Mouse (Mus musculus) lung, postnatal 14 days (tissue): Measurements from ENCODE around the gene Tead4.
A peak's percentile ranks its signal among the peaks of the same experiment; 100 is the strongest.

ENCODE experiments used
- DNase-seq: peaks from one replicate; pipeline ENCODE4 v3.0.0; 2021

The Tead4 gene

DNA sequence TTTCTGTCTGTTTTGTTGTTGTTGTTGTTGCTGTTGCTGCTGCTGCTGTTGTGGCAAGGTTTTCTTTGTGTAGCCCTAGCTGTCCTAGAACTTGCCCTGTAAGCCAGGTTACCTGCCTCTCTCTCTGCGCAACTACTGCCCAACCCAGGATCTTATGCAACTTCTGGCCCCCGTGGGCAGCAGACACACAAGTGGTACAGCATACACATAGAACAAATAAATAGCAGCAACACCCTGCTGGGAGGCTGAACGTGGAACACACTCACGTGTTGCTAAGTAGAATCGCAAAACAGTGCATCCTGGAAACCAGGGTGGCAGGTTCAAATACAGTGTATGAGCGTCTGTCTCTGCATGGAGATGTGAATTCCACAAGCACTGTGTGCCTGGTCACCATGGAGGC lies 11.9 kb downstream of the Tead4 start:
- no peak for DNase-seq

DNA sequence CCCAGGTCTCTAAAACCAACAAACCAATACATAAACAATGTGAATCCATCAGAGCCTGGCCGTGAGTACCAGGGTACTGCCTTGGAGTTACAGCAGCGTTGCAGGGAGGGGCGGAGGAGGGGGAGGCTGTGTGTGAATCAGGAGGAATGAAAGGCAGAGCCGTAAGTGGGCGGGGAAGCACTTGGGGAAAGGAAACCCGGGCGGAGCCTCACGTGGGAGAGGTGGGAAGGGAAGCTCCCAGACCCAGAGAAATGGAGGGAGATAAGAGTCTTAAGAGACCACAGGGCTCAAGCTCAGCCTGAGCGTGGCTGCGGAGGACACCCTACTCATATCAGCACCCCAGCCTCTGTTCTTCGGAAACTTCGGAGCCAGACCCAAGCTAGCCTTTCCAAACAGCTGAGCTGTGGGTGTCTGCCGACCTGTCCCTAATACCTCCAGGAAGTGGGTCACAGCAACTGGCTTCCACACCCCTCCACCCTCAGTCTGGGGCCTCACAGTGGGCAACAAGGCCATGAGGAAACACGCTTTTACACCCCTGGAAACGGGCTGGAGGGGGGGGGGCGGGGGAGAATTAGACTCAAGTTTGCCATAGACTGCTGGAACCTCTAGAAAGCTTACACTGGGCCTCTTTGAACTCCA lies 14.7 kb downstream of the Tead4 start:
- DNase-seq, result peak; percentile 75

DNA sequence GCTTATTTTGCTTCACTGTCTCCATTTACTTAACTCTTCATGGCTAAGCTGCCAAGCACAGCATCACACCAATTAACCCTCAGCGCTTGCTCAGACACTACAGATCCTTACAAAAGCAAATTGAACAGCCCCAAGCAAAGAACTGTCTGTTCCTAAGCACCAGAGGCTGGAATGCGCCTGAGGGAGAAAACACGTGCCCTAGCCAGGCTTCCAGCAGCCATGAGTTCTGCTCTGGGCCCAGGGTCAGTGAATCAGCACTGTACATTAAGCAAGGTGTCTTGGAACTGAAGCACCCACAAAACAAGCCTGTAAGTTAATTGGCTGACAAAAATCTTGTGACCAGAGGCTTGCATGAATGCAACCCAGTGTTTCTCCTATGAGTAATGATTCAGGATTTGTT lies 18.5 kb downstream of the Tead4 start:
- no peak for DNase-seq

DNA sequence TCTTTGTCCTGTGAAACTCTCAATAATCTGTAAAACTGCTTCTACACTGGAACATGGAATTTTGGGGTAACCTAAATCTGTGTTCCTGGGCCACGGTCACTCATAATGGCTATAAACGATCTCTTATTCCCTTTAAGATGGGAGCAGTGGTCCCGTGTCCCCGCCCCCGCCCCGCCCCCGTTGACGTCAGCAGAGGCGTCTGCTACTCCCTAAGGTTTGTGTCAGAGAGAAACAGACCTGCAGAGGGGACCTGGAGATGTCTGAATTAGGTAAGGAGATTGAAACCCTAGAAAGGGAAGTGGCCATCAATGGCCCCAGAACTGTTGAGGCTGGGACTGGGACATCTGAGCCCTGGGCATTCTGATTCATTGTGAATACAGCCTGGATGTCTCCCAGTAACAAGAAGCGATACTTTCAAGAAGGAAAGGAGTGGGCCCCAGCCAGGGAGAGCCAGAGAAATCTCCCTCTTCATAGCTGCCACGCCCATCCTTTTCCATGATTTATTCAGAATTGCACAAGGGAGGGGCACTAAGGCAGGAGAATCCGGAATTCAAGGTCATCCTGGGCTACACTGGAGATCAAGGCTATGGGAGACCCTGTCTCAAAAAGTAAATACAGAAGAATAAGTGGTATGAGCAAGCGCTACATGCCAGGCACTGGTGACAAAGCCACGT lies 20.0 kb downstream of the Tead4 start:
- no peak for DNase-seq

DNA sequence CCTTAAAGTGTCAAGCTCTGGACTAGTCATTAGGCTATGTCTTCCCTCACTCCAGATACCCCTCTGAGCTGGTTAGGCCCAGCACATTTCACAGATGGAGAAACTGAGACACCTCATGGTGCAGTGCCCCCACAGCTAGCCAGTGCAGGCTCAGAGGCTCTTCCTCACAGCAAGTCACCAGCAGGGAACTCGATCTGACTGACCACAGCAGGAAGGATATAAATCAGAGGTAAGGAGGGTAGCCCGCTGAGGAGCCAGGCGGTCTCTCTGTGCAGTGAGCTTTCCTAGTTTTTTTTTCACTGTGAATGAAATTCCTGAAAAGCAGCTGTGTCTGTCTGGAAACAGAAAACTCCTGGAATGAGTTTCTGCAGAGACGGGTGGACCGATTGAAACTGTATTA lies 21.0 kb downstream of the Tead4 start:
- no peak for DNase-seq

DNA sequence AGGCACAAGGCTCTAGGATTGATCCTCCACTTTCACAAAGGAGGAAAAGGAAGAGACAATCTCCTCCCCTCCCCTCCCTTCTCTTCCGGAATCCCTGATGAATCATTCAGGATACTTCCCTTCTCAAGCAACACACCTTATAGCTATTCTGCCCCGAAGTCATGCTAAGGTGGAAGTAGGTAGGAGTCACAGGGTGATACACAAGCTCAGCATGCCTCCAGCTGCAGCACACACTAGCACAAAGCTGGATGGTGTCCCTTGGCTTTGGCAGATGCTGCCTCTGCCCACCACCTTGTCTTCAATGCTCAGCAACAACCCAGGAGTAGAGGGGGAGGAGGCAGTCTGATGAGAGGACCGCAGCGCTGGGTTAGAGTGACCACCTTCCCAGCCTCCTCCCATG lies 21.5 kb downstream of the Tead4 start:
- no peak for DNase-seq

DNA sequence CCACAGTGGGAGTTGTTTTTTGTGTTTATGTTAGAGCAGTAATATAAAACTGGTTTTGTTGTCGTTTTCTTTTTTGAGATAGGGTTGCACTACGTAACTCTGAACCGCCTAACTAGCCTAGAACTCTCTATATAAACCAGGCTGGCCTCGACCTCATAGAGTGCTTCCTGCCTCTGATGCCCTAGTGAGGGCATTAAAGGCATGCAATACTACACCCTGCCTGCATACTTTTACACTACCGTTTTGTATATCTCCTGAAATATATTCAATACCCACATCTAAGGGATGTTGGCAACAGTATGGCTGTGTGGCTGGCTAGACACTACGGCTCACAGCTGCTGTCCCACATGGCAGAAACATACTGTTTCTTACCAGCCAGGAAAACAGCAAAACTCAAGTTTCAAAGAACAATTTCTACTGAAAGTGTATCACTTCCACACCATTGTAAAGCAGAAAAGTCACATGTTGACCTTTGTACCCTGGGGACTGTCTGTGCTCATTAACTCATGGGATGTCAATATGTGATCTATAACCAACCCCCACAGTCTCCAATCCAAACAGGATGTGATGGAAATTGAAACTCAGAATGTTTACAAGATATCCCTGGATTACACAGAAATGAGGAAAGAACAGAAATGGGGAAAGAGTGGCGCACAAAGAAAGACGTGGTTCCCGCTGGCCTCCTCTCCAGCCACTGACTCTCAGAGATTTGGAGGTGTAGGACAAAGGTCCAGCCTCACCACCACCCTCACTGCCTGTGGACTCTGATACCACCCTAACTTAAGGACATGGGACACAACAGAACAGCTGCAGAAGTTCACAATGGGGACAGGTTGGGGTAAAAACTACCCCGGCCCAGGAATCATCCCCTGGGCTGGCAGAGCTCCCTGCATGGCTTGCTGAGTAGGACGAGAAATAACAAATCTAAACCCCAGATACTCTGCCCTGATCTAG lies 23.2 kb downstream of the Tead4 start:
- DNase-seq, result no peak

DNA sequence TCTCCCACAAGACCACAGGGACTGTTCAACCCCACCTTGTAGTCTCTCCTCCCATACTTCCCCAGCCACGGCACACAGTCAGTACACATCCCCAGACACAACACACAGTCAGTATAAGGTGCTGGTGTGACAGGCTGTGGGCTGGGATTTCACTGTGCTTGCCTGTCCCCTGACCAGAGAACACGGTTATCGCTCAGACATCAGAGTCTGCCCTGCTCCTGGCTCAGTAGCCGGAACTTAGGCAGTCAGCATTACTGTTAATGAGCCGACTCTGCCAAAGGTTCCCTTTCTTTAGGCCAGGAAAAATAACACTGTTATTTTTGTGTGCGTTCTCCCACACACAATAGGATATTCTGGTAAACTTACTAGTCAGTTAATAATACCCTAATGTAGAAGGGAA lies 24.3 kb downstream of the Tead4 start:
- no peak for DNase-seq

DNA sequence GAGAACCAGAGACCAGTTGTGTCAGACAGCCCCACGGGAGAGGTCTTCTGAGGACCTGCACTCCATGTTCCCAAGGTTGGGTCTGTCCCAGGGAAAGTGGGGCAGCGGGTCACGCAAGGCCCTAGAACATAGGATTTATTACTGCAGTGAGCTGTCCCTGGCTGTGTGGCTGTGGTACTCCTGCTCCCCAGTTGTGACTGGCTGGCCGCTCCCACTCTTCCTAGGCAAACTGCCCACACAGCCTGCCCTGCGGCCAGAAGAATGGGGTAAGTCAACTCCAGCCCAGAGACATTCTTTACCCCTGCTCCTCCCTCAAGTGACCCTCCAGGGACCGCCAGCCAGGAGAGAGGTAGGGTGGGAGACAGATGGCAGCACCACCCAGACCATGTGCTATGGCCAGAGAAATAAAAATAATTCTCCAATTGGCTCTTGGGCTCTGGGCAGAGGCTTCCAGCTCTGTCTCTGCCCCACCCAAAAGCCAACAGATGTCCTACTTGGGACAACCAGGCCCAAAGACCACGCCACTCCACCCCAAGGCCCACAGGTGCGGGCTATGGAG lies 25.0 kb downstream of the Tead4 start:
- DNase-seq, result peak; percentile 61

DNA sequence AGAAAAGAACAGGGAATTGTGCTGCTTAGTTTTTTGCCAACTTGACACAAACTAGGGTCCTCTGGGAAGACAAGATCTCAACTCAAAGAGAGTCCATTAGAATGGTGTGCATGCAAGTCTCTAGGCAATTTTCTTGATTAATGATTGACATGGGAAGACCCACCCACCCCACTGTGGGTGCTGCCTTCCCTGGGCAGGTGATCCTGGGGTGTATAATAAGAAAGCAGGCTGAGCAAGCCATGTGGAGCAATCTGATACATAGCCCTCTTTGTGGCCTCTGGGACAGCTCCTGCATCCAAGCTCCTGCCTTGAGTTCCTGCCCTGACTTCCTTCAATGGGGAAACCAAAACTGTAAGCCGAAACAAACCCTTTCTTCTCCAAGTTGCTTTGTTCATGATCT lies 27.1 kb downstream of the Tead4 start:
- DNase-seq, result no peak

DNA sequence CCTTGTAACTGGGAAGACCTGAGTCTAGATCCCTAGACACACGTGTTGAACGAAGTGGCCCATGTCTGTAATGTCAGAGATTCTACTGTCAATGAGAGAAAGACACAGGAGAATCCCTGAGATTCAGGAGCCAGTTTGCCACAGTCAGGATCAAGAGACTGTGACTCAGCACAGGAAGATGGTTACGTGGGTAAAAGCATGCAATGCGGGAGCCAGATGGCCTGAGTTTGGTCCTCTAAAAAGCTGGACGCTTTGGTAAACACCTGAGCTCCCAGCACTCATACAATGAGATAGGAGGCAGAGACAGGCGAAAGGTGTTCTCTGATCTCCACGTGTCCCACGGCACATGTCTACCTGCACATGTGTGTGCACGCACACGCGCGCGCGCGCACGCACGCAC lies 27.9 kb downstream of the Tead4 start:
- no peak for DNase-seq

DNA sequence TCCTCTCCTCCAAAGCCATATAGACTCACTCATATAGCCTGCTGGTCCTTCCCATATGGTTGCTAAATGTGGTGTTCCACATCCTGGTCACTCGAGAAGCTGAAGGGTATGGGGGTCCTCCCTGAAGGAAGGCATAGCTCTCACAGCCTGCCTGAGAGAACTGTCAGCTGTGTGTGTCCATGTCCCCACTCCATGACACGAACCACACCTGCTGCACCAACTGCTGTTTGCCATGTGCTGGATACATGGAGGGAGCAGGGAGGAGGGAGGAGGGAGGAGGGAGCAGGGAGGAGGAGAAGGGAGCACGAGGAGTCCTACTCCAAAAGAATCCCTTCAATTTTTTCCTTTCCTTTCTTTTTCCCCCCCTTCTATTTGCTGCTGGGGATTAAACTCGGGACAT lies 30.8 kb downstream of the Tead4 start:
- DNase-seq, result no peak

DNA sequence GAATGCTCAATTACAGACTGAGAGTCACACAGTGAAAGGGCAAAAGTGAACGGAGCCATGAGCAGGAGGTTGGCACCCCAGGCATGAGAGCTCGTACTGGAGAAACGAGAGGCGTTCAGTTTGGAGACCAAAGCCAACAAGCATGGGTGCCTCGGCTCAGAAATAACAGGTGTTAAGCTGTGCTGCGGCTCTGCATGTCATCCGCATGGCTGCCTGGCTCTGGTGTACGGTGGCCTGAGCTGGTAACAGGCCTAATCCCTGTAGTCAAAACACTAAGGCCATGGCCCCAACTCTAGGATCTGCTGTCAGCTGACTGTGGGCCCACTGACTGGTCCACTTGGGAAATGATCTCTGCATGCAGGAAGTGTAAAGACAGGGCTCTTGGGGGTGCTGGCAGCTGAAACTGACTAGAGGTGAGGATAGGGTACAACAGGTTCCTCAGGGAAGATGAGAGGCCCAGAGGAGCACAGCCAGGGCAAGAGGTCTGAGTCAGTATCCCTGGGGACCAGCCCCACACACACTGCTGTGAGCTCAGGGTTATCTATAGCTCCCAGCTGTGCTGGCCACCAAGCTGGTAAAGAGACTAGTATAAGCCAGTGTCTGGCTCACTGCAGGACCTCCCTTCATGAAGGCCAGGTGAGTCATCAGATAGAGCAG lies 35.6 kb downstream of the Tead4 start:
- DNase-seq, result no peak

DNA sequence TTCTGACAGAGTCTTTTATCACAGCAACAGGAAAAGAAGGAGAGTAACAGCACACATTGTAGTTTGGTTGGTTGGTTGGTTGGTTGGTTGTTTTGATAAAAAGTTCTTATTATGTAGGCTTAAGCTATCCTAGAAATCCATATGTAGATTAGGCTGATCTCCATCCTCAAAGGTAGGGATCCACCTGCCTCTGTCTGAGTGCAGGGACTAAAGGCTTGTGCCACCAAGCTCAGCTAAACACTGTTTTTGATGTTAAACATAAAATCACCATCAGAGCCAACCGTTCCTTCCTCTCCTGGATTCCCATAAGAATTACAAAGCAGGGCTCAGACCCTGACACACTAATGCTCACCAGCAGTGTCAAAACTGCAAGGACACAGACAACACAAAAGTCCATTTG lies 39.1 kb downstream of the Tead4 start:
- no peak for DNase-seq

DNA sequence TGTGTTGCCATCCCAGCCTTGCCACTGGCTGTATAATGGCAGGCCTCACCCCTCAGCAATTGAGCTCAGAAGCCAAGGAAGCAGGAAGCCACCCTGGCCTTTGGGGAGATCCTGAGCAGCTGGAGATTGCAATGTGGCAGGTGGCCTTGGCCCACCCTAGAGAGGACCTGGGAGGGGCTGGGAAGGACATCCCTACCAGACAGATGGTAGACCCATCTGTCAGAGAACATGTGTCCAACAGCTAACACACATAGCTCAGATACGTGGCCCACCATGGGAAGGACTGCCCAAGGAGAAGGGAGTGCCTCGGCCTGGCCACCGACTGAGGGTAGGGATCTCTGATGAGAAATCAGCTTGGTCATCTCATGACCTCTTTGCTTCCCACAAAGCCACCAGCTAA lies 41.4 kb downstream of the Tead4 start:
- DNase-seq, result no peak

DNA sequence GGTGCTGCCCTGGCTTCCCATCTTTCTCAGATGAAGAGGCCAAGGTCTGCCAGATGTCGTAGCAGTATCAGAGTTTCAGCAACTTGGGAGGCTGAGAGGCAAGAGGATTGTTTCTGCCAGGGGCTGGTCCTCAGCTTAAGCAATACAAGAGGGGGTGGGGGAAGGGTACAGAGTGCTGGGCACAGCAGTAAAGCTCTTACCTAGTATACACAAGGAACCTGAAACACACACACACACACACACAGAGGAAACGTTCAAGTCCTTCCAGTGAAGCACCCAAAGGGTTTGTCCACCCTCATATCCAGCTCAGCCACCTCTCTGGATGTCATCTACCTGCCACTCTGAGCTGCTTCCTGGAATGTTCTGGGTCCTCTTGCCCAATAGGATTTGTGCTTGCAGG lies 44.7 kb downstream of the Tead4 start:
- no peak for DNase-seq

DNA sequence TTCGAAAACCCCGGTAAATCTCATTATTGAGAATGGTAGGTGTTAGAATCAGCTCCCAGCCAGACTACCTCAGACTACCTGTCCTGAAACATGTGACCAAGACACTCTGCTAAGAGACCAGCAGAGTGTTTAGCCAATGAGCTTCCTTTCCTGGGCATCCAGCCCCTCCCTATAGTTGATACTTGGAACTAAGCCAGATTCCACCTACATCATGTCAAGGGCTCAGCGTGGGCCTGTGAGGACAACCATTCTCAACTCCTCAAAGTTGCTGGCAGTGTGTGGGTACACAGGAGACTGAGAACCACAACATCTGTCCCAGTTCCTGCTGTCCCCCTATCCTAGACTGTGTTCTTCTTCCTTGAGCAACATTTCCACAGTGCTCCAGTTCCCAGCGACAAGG lies 45.3 kb downstream of the Tead4 start:
- DNase-seq, result no peak

DNA sequence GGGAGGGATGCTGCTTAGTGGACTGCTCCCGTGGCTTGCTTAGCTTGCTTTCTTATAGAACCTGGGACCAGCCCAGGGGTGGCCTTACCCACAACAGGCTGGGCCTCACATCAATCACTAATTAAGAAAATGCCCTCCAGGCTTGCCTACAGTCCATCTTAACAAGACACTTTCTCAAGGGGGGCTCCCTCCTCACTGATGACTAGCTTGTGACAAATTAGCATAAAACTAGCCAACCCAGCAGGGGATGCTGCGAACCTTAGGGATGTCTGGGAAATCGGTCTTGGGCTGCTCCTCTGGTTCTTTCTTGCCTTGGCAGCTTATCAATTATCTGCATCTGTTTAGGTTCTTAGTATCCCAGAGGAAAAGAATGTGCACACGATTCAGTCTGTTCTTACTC lies 46.1 kb downstream of the Tead4 start:
- DNase-seq, result no peak

DNA sequence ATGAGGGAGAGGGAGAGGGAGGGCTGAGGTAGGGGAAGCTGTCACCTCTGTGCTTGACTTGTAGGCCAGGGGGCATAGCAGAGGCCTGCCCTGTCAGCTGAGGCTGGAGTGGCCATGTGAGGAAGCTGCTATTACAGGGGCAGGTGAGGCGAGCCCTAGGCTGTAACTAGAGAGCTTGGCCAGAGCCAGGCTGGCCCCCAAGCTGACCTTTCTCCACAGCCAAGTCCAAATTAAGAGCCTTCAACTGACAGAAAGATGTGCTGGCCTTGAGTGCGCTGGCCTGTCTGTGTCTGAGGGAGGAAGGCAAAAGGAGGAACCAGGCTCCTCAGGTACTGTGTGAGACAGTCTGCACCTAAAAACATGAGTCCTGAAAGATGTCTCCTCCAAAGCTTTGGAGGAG lies 47.5 kb downstream of the Tead4 start:
- no peak for DNase-seq

DNA sequence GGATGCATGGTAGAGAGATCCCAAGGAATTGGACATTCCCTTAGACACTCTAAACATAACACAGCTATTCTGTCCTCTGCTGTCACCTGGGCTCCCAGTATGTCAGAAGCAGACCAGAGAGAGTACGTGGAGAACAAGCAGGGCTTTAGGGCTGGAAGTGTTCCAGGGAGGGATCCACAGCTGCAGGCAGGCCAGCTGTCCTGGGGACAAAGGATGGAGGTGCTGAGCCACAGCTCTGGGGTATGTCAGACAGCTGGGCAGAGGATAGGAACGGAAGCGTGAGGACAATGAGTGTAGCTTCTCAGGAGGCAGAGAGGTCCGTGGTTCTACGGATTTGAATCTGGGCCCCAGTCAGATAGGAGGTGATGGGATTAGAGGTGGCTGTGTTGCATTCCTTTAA lies 50.0 kb downstream of the Tead4 start:
- no peak for DNase-seq

DNA sequence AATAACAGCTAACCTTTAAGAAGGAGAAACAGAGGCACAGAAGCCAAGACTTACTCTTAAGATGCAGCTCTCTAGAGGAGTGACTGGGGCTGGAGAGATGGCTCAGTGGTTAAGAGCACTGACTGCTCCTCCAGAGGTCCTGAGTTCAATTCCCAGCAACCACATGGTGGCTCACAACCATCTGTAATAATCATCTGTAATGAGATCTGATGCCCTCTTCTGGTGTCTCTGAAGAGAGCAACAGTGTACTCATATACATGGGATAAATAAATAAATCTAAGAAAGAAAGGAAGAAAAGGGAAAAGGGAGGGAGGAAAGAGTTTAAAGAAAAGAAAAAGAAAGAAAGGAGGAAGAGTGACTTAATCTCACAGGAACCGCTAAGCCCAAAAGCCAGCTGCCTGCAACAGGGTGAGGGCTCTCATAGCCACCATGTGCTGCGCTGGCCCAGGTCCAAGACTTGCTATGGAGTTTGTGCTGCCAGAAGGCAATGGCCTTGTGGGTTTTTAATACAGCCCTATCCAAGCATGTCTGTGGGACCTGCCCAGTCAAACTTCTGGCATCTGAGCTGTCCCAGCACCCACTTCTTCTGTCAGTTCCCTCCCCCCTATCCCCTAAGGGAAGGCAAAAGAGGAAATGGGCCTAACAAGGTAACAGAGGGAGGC lies 63.4 kb downstream of the Tead4 start:
- DNase-seq, result peak; percentile 26

DNA sequence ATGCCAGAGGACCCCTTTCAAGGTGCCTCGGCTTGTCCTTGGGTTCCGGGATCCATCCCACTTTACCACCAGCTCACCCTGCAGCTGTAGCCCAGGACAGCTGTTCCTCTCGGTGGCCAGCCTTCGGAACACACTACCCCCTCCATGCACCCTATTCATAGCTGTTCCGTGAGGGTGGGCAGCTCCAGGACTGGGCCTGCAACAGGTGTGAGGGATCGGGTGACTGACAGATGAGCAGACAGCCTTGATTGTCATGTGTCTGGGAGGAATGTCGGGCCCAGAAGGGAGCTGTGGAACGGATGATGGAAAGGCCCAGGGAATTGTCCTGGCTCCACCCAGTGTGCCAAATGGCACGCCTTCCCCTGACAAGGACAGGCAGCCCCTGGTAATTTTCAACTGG lies 64.0 kb downstream of the Tead4 start:
- no peak for DNase-seq

DNA sequence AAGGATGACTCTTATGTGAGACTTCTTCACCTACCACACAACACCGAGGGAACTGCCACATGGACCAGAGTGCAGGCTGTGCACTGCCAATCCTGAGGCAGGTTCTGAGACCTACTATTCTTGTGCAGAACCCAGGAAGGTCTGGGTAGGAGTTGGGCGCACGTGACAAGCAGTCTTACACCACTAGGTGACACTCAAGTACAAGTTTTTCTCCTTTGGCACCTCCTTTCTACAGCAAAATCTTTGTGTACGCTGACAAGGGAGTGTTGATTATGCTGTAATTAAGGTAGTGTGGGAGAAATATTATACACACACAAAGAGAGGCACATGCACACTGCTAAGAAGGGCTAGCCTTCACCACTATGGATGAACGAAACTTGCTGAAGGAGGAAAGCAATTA lies 66.4 kb downstream of the Tead4 start:
- DNase-seq, result peak; percentile 25
